Mouse (Mus musculus) heart, embryonic 12.5 days (tissue): Measurements from ENCODE around the gene Trim28. TPM values are rescaled to one million over a fixed set of nuclear protein-coding genes. Genes with fewer than 3 reads are reported as not detected.

Experiments used
- ATAC-seq: fragments of 200-750 bp; cut with Nextera tagmentation; 2 replicates; pipeline ENCODE4 v1.8.0; 2017; ENCODE audit warnings: moderate TSS enrichment, moderate library complexity; ENCODE audit not compliant: insufficient number of reproducible peaks, low FRiP score
- H3K27ac ChIP-seq: fragments of 300-500 bp; sonication (generic); 2 replicates; pipeline ENCODE4 v1.5.1; 2016; ENCODE audit warnings: mild to moderate bottlenecking, moderate library complexity; ENCODE audit not compliant: poor library complexity, severe bottlenecking
- H3K27me3 ChIP-seq: fragments of 300-500 bp; sonication (generic); replicated peaks from 2 replicates; pipeline ENCODE4 v1.6.1; 2016; ENCODE audit warnings: mild to moderate bottlenecking, moderate library complexity
- H3K36me3 ChIP-seq: fragments of 300-500 bp; sonication (generic); 2 replicates; pipeline ENCODE4 v1.6.1; 2016; ENCODE audit warnings: mild to moderate bottlenecking, moderate library complexity
- H3K4me1 ChIP-seq: fragments of 300-500 bp; sonication (generic); replicated peaks from 2 replicates; pipeline ENCODE4 v1.6.1; 2016; ENCODE audit warnings: mild to moderate bottlenecking
- H3K4me2 ChIP-seq: fragments of 300-500 bp; sonication (generic); 2 replicates; pipeline ENCODE4 v1.6.1; 2016; ENCODE audit warnings: mild to moderate bottlenecking, moderate library complexity
- H3K4me3 ChIP-seq: fragments of 300-500 bp; sonication (generic); 2 replicates; pipeline ENCODE4 v1.5.1; 2016; ENCODE audit warnings: mild to moderate bottlenecking
- H3K9ac ChIP-seq: fragments of 300-500 bp; sonication (generic); 2 replicates; pipeline ENCODE4 v1.6.1; 2016; ENCODE audit warnings: mild to moderate bottlenecking, moderate library complexity
- H3K9me3 ChIP-seq: fragments of 300-500 bp; sonication (generic); replicated peaks from 2 replicates; pipeline ENCODE4 v1.6.1; 2016; ENCODE audit warnings: mild to moderate bottlenecking, moderate library complexity
- WGBS: fragments of 180-500 bp; shearing (Covaris S2); methylation state at CpG from one replicate; pipeline ENCODE4 v1.1.7; 2016; 5-methylcytosine and 5-hydroxymethylcytosine counted together
- polyA plus RNA-seq: library from polyadenylated mRNA; unstranded; fragments of >200 nt; fragmentation: Nextera tagmentation; extraction: Ambion mirVana; gene quantifications from 2 replicates; pipeline ENCODE4 v1.2.1, GENCODE M21; 2016

Gene Trim28
- polyA plus RNA-seq, 1 experiment from 2014 or later = 228 TPM

DNA sequence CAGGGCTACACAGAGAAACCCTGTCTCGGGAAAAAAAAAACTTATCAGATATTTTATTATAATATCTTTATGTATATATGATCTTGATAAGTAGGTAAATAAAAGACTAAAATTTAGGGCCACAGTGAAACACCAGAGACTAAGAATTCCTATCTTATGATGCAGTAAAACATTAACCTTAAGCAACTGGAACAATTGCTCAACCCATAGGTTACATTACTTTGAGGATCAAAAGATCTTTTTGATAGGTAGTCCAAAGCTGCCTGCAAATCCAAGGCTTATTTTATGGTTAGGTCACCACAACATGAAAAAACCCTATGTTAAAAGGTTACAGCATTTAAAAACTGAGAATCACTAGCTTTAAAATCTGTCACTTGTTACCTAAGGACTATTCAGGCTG is 2.7 kb downstream of the Trim28 start:
- Histone ChIP-seq H3K4me2 (no peak overlapping the region), H3K9me3 (no peaks in the 10 kb centered on the region), H3K4me1 (no peaks in the 10 kb centered on the region), H3K36me3 (peaks cover 19% of the 10 kb centered on the region), H3K27me3 (peaks cover under 1% of the 10 kb centered on the region; the same call in 1 of the 2 replicates), H3K9ac (no peak overlapping the region), H3K4me3 (no peak overlapping the region), H3K27ac (no peak overlapping the region)
- WGBS = 64% methylated on average over 1 of the region's 1 CpGs
- no peak for ATAC-seq

DNA sequence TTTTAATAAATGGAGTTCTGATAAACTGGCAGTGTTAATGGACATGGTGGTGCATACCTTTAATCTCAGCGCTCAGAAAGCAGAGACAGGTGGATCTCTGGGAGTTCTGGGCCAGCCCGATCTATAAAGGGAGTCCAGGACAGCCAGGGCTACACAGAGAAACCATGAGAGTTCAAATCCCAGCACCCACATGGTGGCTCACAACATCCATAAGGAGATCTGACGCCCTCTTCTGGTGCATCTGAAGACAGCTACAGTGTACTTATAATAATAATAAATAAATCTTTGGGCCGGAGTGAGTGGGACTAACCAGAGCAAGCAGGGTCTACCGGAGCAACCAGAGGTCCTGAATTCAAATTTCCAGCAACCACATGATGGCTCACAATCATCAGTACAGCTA is 4.5 kb downstream of the Trim28 start:
- Histone ChIP-seq H3K4me3 (no peak overlapping the region), H3K4me1 (peaks cover 8% of the 10 kb centered on the region), H3K9me3 (no peaks in the 10 kb centered on the region), H3K4me2 (no peak overlapping the region), H3K36me3 (peaks cover 37% of the 10 kb centered on the region), H3K9ac (no peak overlapping the region), H3K27me3 (peaks cover 19% of the 10 kb centered on the region), H3K27ac (no peak overlapping the region)
- ATAC-seq = no peak
- 70% methylated on average over 5 of the region's 5 CpGs for WGBS

DNA sequence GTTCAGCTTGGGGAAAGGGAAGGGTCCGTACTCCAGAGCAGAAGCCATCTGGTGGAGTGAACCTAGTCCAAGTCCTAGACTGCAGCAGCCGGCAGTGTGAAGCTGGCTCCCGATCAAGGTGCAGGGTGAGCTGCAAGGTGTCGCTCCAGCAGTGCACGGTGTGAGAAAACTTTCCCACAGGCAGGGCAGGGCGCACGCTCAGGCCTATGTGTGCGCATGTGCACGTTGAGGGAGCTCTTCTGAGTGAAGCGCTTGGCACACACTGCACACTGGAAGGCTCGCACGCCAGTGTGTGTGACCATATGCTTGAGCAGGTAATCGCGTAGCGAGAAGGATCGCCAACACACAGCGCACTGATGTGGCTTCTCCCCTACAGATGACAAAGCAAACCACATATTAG is 7.1 kb downstream of the Trim28 start:
- no peak overlapping the region for H3K4me3 ChIP-seq
- peaks cover 19% of the 10 kb centered on the region for H3K27me3 ChIP-seq
- no peaks in the 10 kb centered on the region for H3K9me3 ChIP-seq
- no peak overlapping the region for H3K9ac ChIP-seq
- H3K27ac ChIP-seq = no peak overlapping the region
- no peak overlapping the region for H3K4me2 ChIP-seq
- H3K4me1 ChIP-seq = peaks cover 21% of the 10 kb centered on the region
- peaks cover 37% of the 10 kb centered on the region for H3K36me3 ChIP-seq
- WGBS = 86% methylated on average over 17 of the region's 17 CpGs
- no peak for ATAC-seq

DNA sequence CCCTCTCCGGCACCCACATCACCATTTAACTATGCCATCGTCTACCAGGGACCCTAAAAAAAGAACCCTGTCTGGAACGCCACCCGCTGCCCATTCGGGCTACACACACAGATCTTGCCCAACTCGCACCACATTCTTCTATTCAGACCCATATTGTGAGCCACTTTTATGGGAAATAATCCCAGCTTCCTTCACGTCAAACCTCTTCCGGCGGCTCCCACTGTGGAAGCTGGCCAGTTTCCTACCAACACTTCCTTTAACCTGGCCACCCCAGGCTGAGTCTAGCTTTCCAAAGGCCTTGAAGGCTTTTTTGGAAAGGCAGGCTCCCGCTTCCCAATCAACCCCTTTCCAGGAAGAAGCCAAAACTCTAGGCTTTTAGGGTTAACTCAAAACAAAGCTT is 7.6 kb downstream of the Trim28 start:
- peaks cover 37% of the 10 kb centered on the region for H3K36me3 ChIP-seq
- H3K9me3 ChIP-seq = no peaks in the 10 kb centered on the region
- H3K4me2 ChIP-seq = no peak overlapping the region
- no peak overlapping the region for H3K4me3 ChIP-seq
- peaks cover 21% of the 10 kb centered on the region for H3K4me1 ChIP-seq
- WGBS = 83% methylated on average over 10 of the region's 10 CpGs
- no peak for ATAC-seq
- peak overlapping the region; percentile 19; the same call in 1 of the 2 replicates for H3K9ac ChIP-seq
- peaks cover 19% of the 10 kb centered on the region for H3K27me3 ChIP-seq
- H3K27ac ChIP-seq = no peak overlapping the region

DNA sequence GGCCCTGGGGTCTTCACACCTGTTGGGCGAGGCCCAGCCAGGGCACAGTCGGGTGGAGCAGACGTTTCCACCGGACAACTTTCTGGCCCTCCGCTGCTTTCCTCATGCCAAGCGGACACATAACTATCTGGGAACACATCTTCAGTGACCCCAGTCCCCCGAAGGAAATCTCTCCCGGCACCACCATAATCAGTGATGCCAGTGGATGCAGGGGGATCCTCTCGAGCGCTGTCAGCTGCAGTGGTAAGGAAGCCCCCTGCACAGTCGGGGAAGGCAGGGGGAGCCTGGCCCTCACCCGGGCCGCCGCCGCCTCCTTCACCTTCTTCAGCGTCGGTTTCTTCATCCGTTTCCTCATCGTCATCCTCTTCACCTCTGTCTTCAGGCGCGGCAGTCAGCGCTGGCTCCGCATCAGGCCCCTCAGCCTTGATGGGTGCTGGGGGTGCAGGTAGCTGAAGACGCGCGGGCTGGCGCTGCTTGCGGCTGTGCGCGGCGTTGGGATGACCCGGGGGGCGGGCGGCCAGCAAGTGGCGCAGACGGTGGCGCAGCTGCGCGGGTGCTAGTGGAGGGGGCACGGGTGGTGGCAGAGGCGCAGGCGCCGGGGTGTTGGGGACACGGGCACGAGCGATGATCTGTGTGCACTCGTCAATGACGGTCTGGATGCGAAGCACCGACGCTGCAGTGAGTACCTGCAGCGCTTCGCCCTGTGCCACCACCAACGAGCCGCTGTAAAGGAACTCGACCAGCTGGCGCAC is 8.6 kb downstream of the Trim28 start:
- Histone ChIP-seq H3K36me3 (peaks cover 37% of the 10 kb centered on the region), H3K27ac (no peak overlapping the region), H3K4me3 (peak overlapping the region; percentile 26; the same call in 1 of the 2 replicates), H3K9ac (0 out of 2 replicates have a peak overlapping the region, but pooled peaks have one; percentile 42), H3K4me1 (peaks cover 21% of the 10 kb centered on the region), H3K4me2 (peak overlapping the region; percentile 25; the same call in 1 of the 2 replicates), H3K27me3 (peaks cover 19% of the 10 kb centered on the region), H3K9me3 (no peaks in the 10 kb centered on the region)
- no peak for ATAC-seq
- 40% methylated on average over 57 of the region's 57 CpGs for WGBS

DNA sequence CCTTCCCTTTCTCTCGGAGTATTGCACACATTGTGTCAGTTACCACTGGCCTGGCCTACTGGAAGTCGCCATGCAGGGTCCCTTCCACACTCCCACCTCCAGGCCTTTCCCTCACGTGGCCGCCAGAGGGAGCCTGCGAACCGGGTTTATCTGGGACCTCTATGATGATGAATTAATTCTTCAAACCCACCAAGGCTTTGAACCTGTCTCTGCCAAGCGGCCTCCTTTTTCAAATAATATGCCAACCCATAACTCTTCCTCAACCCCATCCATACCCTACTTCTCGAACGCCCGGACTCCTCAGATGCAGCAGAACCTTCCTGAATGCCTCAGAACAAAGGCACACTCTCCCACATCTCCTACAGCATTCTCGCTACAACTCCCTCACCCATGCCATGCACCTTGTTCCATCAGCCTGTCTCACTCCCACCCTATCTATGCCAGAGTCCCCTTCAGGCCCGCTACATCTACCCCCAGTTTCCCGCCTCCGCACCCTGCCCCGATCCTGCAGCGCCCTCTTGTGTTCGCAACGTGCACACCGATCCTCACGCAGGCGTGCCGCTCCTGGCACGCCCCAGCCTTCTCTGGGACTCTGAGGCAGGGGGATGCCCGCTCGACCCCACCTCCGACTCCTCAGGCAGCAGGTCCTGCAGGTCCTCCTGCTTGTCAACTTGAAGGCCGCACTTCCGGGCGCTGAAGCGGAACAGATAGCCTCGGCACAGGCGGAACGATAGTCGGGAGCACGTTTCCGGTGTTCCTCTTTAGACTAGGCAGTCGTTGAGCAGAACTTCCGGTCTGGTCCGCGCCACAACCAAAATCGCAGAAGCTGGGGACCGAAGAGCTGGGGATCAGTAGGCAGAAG is 10.5 kb downstream of the Trim28 start:
- peaks cover 37% of the 10 kb centered on the region for H3K36me3 ChIP-seq
- peak overlapping the region; percentile 79 for H3K9ac ChIP-seq
- H3K9me3 ChIP-seq = no peaks in the 10 kb centered on the region
- ATAC-seq = peak; percentile 88
- H3K4me1 ChIP-seq = peaks cover 23% of the 10 kb centered on the region
- peaks cover 19% of the 10 kb centered on the region for H3K27me3 ChIP-seq
- peak overlapping the region; percentile 65 for H3K4me3 ChIP-seq
- peak overlapping the region; percentile 88 for H3K27ac ChIP-seq
- peak overlapping the region; percentile 83 for H3K4me2 ChIP-seq
- under 1% methylated on average over 42 of the region's 42 CpGs for WGBS

DNA sequence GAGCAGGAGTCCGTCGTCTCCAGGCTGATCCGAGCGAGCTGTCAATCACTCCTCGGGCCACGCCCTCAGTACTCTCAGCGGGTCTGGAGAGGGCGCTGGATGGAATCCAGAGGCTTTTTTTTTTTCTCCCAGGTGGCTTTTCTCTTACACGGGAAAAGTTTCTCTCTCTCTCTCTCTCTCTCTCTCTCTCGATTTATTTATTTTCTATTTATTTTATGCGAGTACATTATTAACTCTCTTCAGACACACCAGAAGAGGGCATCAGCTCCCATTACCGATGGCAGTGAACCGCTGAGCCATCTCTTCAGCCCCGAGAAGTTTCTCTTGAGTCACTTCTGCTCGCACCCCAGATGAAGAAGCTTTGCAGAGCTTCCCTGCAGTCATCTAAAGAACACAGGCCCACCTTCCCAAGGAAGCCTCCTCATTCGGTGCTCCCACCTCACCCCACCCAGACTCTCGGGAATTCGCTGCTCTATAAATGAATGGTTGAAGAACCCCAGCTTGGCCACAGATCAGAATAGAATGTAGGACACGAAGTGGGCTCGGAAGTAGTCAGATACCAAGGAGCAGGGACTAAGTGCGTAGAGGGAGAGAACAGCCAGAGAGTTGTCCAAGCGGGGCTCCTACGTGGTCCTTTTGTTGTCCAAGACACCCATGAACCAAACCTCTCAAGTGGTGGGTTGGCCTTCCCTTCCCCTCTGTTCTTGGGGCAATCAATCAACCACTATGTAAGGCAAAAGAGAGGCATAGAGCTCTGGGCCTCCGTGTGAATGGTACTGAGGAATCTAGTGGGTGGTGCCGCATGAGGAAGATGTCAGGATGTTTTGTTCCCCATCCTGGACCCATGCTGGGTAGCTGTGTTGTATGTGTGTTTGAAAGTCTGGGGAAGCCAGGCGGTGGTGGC is 11.3 kb downstream of the Trim28 start, which contains the start of gene Zbtb45:
Gene Zbtb45, minus strand, starts transcription at position 30 of the 904 bp plus-strand sequence.
- H3K9ac ChIP-seq = peak within 1 kb of the TSS; percentile 79
- 15% methylated on average over 26 of the region's 26 CpGs for WGBS
- peaks cover 19% of the 10 kb centered on the region for H3K27me3 ChIP-seq
- peaks cover 30% of the 10 kb centered on the region for H3K36me3 ChIP-seq
- ATAC-seq = peak; percentile 88
- peaks cover 24% of the 10 kb centered on the region for H3K4me1 ChIP-seq
- peak within 1 kb of the TSS; percentile 65 for H3K4me3 ChIP-seq
- H3K27ac ChIP-seq = peak within 1 kb of the TSS; percentile 88
- peak within 1 kb of the TSS; percentile 83 for H3K4me2 ChIP-seq
- no peaks in the 10 kb centered on the region for H3K9me3 ChIP-seq

DNA sequence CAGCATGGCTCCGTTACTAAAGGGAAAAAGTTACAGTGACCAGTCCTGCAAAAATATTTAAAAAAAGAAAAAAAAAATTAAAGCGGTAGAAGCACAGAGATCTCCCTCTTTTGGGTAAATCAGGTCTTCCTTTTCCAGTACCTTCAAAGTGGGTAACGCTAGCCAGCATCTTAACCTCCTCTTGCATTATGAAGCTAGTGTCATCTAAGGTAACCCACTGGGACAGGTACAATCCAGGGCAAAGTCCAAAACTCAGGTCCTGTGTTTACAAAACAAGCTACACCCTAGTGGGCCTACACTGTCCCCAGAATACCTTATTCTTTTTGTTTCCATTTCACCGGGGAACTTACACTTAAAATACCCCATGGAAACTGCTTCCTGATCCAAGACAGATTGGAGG is 14.8 kb downstream of the Trim28 start:
- 61% methylated on average over 4 of the region's 4 CpGs for WGBS
- H3K4me2 ChIP-seq = no peak overlapping the region
- peaks cover 13% of the 10 kb centered on the region for H3K4me1 ChIP-seq
- H3K27ac ChIP-seq = no peak overlapping the region
- no peak overlapping the region for H3K4me3 ChIP-seq
- no peak overlapping the region for H3K9ac ChIP-seq
- no peaks in the 10 kb centered on the region for H3K9me3 ChIP-seq
- H3K27me3 ChIP-seq = no peaks in the 10 kb centered on the region
- no peaks in the 10 kb centered on the region for H3K36me3 ChIP-seq
- no peak for ATAC-seq

DNA sequence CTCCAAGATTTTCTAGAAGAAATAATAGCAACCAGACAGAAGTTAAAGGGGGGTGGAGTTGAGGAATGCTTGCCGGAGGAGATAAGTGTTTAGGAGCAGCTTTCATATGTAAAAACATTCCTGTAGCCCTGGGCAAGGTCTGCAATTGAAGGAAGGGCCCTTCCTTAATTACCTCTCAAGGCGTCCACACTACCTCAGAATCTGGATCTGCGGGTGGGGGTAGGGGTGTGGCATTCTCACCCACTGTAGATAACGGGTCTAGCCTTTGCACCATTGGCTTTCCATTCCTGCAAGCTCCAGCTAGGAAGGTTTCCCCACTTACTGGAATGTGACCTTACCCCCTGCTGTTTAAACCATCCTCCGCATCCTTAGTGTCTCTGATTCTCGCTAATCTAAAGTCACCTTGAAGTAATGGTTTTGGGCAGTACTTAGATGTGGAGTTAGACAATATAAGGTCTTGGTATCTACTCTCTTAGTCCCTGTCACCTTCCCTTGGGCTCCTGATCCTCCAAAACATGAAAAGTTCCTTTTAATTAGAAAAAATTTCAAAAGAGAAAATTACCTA is 15.4 kb downstream of the Trim28 start:
- Histone ChIP-seq H3K27me3 (no peaks in the 10 kb centered on the region), H3K27ac (no peak overlapping the region), H3K36me3 (no peaks in the 10 kb centered on the region), H3K4me1 (peaks cover 9% of the 10 kb centered on the region), H3K9ac (no peak overlapping the region), H3K4me2 (no peak overlapping the region), H3K9me3 (no peaks in the 10 kb centered on the region), H3K4me3 (no peak overlapping the region)
- 38% methylated on average over 6 of the region's 6 CpGs for WGBS
- no peak for ATAC-seq

DNA sequence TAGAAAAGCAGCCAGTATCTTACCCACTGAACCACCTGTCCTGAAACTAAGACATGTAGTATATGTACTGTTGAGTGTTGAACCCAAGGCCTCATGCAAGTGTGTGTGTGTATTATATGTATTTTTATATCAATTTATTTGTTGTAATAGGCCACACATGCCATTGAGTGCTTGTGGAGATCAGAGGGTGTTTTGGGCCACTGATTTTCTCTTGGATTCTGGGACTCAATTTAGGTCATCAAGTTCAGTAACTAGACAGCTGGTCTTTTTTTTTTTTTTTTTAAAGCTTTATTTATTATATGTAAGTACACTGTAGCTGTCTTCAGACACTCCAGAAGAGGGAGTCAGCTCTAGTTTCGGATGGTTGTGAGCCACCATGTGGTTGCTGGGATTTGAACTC is 16.3 kb downstream of the Trim28 start:
- Histone ChIP-seq H3K4me2 (no peak overlapping the region), H3K9ac (no peak overlapping the region), H3K27me3 (no peaks in the 10 kb centered on the region), H3K27ac (no peak overlapping the region), H3K4me1 (peaks cover 8% of the 10 kb centered on the region), H3K9me3 (no peaks in the 10 kb centered on the region; the same call in 1 of the 2 replicates), H3K4me3 (no peak overlapping the region), H3K36me3 (no peaks in the 10 kb centered on the region)
- WGBS = 81% methylated on average over 1 of the region's 1 CpGs
- ATAC-seq = no peak
